12 mouse cellular contexts compared by ENCODE assay signal in genomic region chr3:30104515-30105098, GRCm38 (mm10).
DNase-seq lines count a peak whose midpoint lies in the region; ATAC-seq and TF ChIP-seq lines count a peak whose summit lies in the region.
"Had no signal": no experiment of that assay in that cellular context is flagged by ENCODE, and none has a peak within 500 bp of the region (broad histone marks: within the 10 kb centered on the region; RNA-seq: fewer than 3 reads in every experiment).

No protein-coding gene starts in this region.

- no peaks in the 10 kb centered on the region for H3K27me3 ChIP-seq in heart, embryonic 12.5 days (replicated peaks)
- no peaks in the 10 kb centered on the region for H3K27me3 ChIP-seq in lung, embryonic 14.5 days (ENCODE audit: insufficient read depth, low read length)
- H3K27me3 ChIP-seq in stomach, embryonic 15.5 days (replicated peaks), result no peaks in the 10 kb centered on the region
- H3K27me3 ChIP-seq: hindbrain, embryonic 13.5 days had no signal

- peak overlapping the region; percentile 6; the same call in 1 of the 2 replicates for H3K4me3 ChIP-seq in heart, embryonic 12.5 days
- no peak overlapping the region for H3K4me3 ChIP-seq in lung, embryonic 14.5 days (ENCODE audit: low read depth, low read length)
- no peak overlapping the region for H3K4me3 ChIP-seq in stomach, embryonic 15.5 days (replicated peaks)
- H3K4me3 ChIP-seq: hindbrain, embryonic 13.5 days had no signal

- WGBS in heart, embryonic 12.5 days, result 37% methylated on average over 4 of the region's 4 CpGs
- WGBS in lung, embryonic 14.5 days, result 46% methylated on average over 4 of the region's 4 CpGs
- 48% methylated on average over 4 of the region's 4 CpGs for WGBS in stomach, embryonic 15.5 days

- no peaks in the 10 kb centered on the region for H3K36me3 ChIP-seq in heart, embryonic 12.5 days
- no peaks in the 10 kb centered on the region for H3K36me3 ChIP-seq in lung, embryonic 14.5 days (ENCODE audit: insufficient read depth)
- H3K36me3 ChIP-seq in stomach, embryonic 15.5 days, result no peaks in the 10 kb centered on the region
- H3K36me3 ChIP-seq: hindbrain, embryonic 13.5 days had no signal

- TF ChIP-seq CTCF in lung, embryonic 14.5 days (IDR thresholded peaks at IDR 0.05; ENCODE audit: low read depth), result no peak

- H3K4me1 ChIP-seq in heart, embryonic 12.5 days (replicated peaks), result peaks cover 11% of the 10 kb centered on the region; the same call in 1 of the 2 replicates
- peaks cover 20% of the 10 kb centered on the region for H3K4me1 ChIP-seq in lung, embryonic 14.5 days (ENCODE audit: insufficient read depth)
- peaks cover 7% of the 10 kb centered on the region; the same call in 1 of the 2 replicates for H3K4me1 ChIP-seq in stomach, embryonic 15.5 days
- H3K4me1 ChIP-seq: hindbrain, embryonic 13.5 days had no signal

- no peak overlapping the region for H3K9ac ChIP-seq in heart, embryonic 12.5 days
- H3K9ac ChIP-seq in lung, embryonic 14.5 days, result no peak overlapping the region
- no peak overlapping the region for H3K9ac ChIP-seq in stomach, embryonic 15.5 days
- H3K9ac ChIP-seq: hindbrain, embryonic 13.5 days had no signal

- ATAC-seq in heart, embryonic 12.5 days (ENCODE audit: insufficient number of reproducible peaks, low FRiP score), result no peak
- ATAC-seq in lung, embryonic 14.5 days (ENCODE audit: insufficient read depth), result no peak
- no peak for ATAC-seq in stomach, embryonic 15.5 days (ENCODE audit: insufficient read depth, low FRiP score, low read depth)

- DNase-seq in heart, postnatal 4 days, result no peak
- DNase-seq in lung, embryonic 14.5 days, result no peak
- DNase-seq in lung, adult 18-20 months, result no peak
- DNase-seq in forelimb bud, embryonic 11.5 days (ENCODE audit: low read depth, low spot score), result peak; percentile 71
- DNase-seq in right cerebral cortex, postnatal 14 days, result no peak
- DNase-seq: kidney, postnatal 14 days; retina, postnatal 1 day; spleen, adult 18-20 months; thymus, adult 18-20 months had no signal

- peak overlapping the region; percentile 54; the same call in 1 of the 2 replicates for H3K4me2 ChIP-seq in heart, embryonic 12.5 days
- peak overlapping the region; percentile 57 for H3K4me2 ChIP-seq in lung, embryonic 14.5 days
- H3K4me2 ChIP-seq in stomach, embryonic 15.5 days, result peak overlapping the region; percentile 39; the same call in 1 of the 2 replicates
- H3K4me2 ChIP-seq: hindbrain, embryonic 13.5 days had no signal

- peak overlapping the region; percentile 92 for H3K27ac ChIP-seq in heart, embryonic 12.5 days (ENCODE audit: poor library complexity, severe bottlenecking)
- peak overlapping the region; percentile 83; the same call in 1 of the 2 replicates for H3K27ac ChIP-seq in lung, embryonic 14.5 days (ENCODE audit: low read depth)
- 0 out of 2 replicates have a peak overlapping the region, but pooled peaks have one; percentile 40 for H3K27ac ChIP-seq in stomach, embryonic 15.5 days
- H3K27ac ChIP-seq: hindbrain, embryonic 13.5 days had no signal

- no peaks in the 10 kb centered on the region for H3K9me3 ChIP-seq in heart, embryonic 12.5 days (replicated peaks)
- H3K9me3 ChIP-seq in lung, embryonic 14.5 days (ENCODE audit: low read depth, low read length), result no peaks in the 10 kb centered on the region
- H3K9me3 ChIP-seq in stomach, embryonic 15.5 days, result no peaks in the 10 kb centered on the region
- H3K9me3 ChIP-seq: hindbrain, embryonic 13.5 days had no signal

Comparison
In these comparisons a context has a peak if more than half of its experiments do, and no peak if none do; other contexts are left out.
1. H3K27ac ChIP-seq: peak in every context shown above with its lines; median percentile 92 in heart, embryonic 12.5 days; 83 in lung, embryonic 14.5 days; 40 in stomach, embryonic 15.5 days.